Mouse (Mus musculus): ENCODE data around the gene Kcnj9. TPM values are rescaled to one million over a fixed set of nuclear protein-coding genes. Genes with fewer than 3 reads are reported as not detected.

Kcnj9 gene
- polyA plus RNA-seq, 2 experiments: 0.02 TPM; not detected in 1

- Histone ChIP-seq H3K36me3 (replicated peaks; ENCODE audit: control insufficient read depth, insufficient read depth, low read depth) (no peaks in the 10 kb centered on the region; the same call in 1 of the 2 replicates), H3K4me2 (ENCODE audit: low read depth) (no peak overlapping the region), H3K27me3 (ENCODE audit: control insufficient read depth, insufficient read depth, low read length) (no peaks in the 10 kb centered on the region), H3K4me3 (ENCODE audit: insufficient read depth in 1 of 2, low read depth in 2 of 2, low read length in 2 of 2) (no peak overlapping the region), H3K9ac (replicated peaks) (no peak overlapping the region), H3K9me3 (ENCODE audit: control insufficient read depth, low read length) (no peaks in the 10 kb centered on the region), H3K27ac (no peak overlapping the region), H3K4me1 (replicated peaks; ENCODE audit: control insufficient read depth in 2 of 2, insufficient read depth in 2 of 2, low read length in 1 of 2) (no peaks in the 10 kb centered on the region)
- no peak for DNase-seq (ENCODE audit: low read depth in 3 of 3, low spot score in 3 of 3)
- no peak for ATAC-seq (ENCODE audit: insufficient read depth)
- no peak for TF ChIP-seq CTCF (IDR thresholded peaks at IDR 0.05; ENCODE audit: low read depth)
- TF ChIP-seq EP300 (IDR thresholded peaks at IDR 0.05; ENCODE audit: low read depth): no peak
- WGBS (ENCODE audit: insufficient replicate concordance): 85% methylated on average over 7 of the region's 7 CpGs
Measured at GRCm38 (mm10) chr1:172319346-172319745, 9.8 kb downstream of the Kcnj9 start.

- TF ChIP-seq CTCF (IDR thresholded peaks at IDR 0.05; ENCODE audit: low read depth) (no peak), EP300 (IDR thresholded peaks at IDR 0.05; ENCODE audit: low read depth) (no peak)
- Histone ChIP-seq H3K27ac (no peak overlapping the region), H3K27me3 (ENCODE audit: control insufficient read depth, insufficient read depth, low read length) (no peaks in the 10 kb centered on the region), H3K36me3 (replicated peaks; ENCODE audit: control insufficient read depth, insufficient read depth, low read depth) (no peaks in the 10 kb centered on the region; the same call in 1 of the 2 replicates), H3K4me2 (ENCODE audit: low read depth) (no peak overlapping the region), H3K4me1 (replicated peaks; ENCODE audit: control insufficient read depth in 2 of 2, insufficient read depth in 2 of 2, low read length in 1 of 2) (no peaks in the 10 kb centered on the region), H3K9me3 (ENCODE audit: control insufficient read depth, low read length) (no peaks in the 10 kb centered on the region), H3K4me3 (ENCODE audit: insufficient read depth in 1 of 2, low read depth in 2 of 2, low read length in 2 of 2) (no peak overlapping the region), H3K9ac (replicated peaks) (no peak overlapping the region)
- WGBS (ENCODE audit: insufficient replicate concordance): 77% methylated on average over 19 of the region's 19 CpGs
- DNase-seq (ENCODE audit: low read depth in 3 of 3, low spot score in 3 of 3) (no peak), ATAC-seq (ENCODE audit: insufficient read depth) (no peak)
Measured at GRCm38 (mm10) chr1:172318424-172319035, 10.6 kb downstream of the Kcnj9 start.

GRCm38 (mm10) chr1:172317946-172318345 is 11.2 kb downstream of the Kcnj9 start:
- Histone ChIP-seq H3K4me3 (ENCODE audit: insufficient read depth in 1 of 2, low read depth in 2 of 2, low read length in 2 of 2) (no peak overlapping the region), H3K27ac (no peak overlapping the region), H3K4me1 (replicated peaks; ENCODE audit: control insufficient read depth in 2 of 2, insufficient read depth in 2 of 2, low read length in 1 of 2) (peaks cover 0 to 4% of the 10 kb centered on the region in 2 experiments; a peak in 2 of 4 replicates), H3K9ac (replicated peaks) (no peak overlapping the region), H3K36me3 (replicated peaks; ENCODE audit: control insufficient read depth, insufficient read depth, low read depth) (no peaks in the 10 kb centered on the region; the same call in 1 of the 2 replicates), H3K4me2 (ENCODE audit: low read depth) (no peak overlapping the region), H3K9me3 (ENCODE audit: control insufficient read depth, low read length) (no peaks in the 10 kb centered on the region), H3K27me3 (ENCODE audit: control insufficient read depth, insufficient read depth, low read length) (no peaks in the 10 kb centered on the region)
- ATAC-seq (ENCODE audit: insufficient read depth) (no peak), DNase-seq (ENCODE audit: low read depth in 3 of 3, low spot score in 3 of 3) (no peak)
- WGBS (ENCODE audit: insufficient replicate concordance): 71% methylated on average over 15 of the region's 15 CpGs
- no peak for TF ChIP-seq EP300 (IDR thresholded peaks at IDR 0.05; ENCODE audit: low read depth)
- TF ChIP-seq CTCF (IDR thresholded peaks at IDR 0.05; ENCODE audit: low read depth): no peak

GRCm38 (mm10) chr1:172317431-172317830 is 11.7 kb downstream of the Kcnj9 start:
- ATAC-seq (ENCODE audit: insufficient read depth): no peak

GRCm38 (mm10) chr1:172314911-172315310 is 14.2 kb downstream of the Kcnj9 start:
- Histone ChIP-seq H3K9me3 (ENCODE audit: control insufficient read depth, low read length) (no peaks in the 10 kb centered on the region), H3K27ac (no peak overlapping the region), H3K36me3 (replicated peaks; ENCODE audit: control insufficient read depth, insufficient read depth, low read depth) (no peaks in the 10 kb centered on the region; the same call in 1 of the 2 replicates), H3K9ac (replicated peaks) (no peak overlapping the region), H3K27me3 (ENCODE audit: control insufficient read depth, insufficient read depth, low read length) (no peaks in the 10 kb centered on the region), H3K4me1 (replicated peaks; ENCODE audit: control insufficient read depth in 2 of 2, insufficient read depth in 2 of 2, low read length in 1 of 2) (peaks cover 0 to 21% of the 10 kb centered on the region in 2 experiments; a peak in 3 of 4 replicates), H3K4me3 (ENCODE audit: insufficient read depth in 1 of 2, low read depth in 2 of 2, low read length in 2 of 2) (no peak overlapping the region), H3K4me2 (ENCODE audit: low read depth) (no peak overlapping the region)
- no peak for ATAC-seq (ENCODE audit: insufficient read depth)
- no peak for DNase-seq (ENCODE audit: low read depth in 3 of 3, low spot score in 3 of 3)
- 65% methylated on average over 3 of the region's 3 CpGs for WGBS (ENCODE audit: insufficient replicate concordance)
- TF ChIP-seq CTCF (IDR thresholded peaks at IDR 0.05; ENCODE audit: low read depth) (no peak), EP300 (IDR thresholded peaks at IDR 0.05; ENCODE audit: low read depth) (no peak)

More at GRCm38 (mm10) chr1:172317431-172317830, 11.7 kb downstream of the Kcnj9 start:
- Histone ChIP-seq H3K9me3 (ENCODE audit: control insufficient read depth, low read length) (no peaks in the 10 kb centered on the region), H3K27ac (no peak overlapping the region), H3K36me3 (replicated peaks; ENCODE audit: control insufficient read depth, insufficient read depth, low read depth) (no peaks in the 10 kb centered on the region; the same call in 1 of the 2 replicates), H3K4me3 (ENCODE audit: insufficient read depth in 1 of 2, low read depth in 2 of 2, low read length in 2 of 2) (no peak overlapping the region), H3K4me1 (replicated peaks; ENCODE audit: control insufficient read depth in 2 of 2, insufficient read depth in 2 of 2, low read length in 1 of 2) (peaks cover 0 to 7% of the 10 kb centered on the region in 2 experiments; a peak in 2 of 4 replicates), H3K27me3 (ENCODE audit: control insufficient read depth, insufficient read depth, low read length) (no peaks in the 10 kb centered on the region), H3K4me2 (ENCODE audit: low read depth) (no peak overlapping the region), H3K9ac (replicated peaks) (no peak overlapping the region)
- no peak for DNase-seq (ENCODE audit: low read depth in 3 of 3, low spot score in 3 of 3)
- TF ChIP-seq EP300 (IDR thresholded peaks at IDR 0.05; ENCODE audit: low read depth) (no peak), CTCF (IDR thresholded peaks at IDR 0.05; ENCODE audit: low read depth) (no peak)
- 80% methylated on average over 18 of the region's 18 CpGs for WGBS (ENCODE audit: insufficient replicate concordance)

All from liver, embryonic 14.5 days (tissue).